Mouse (Mus musculus): Measurements from ENCODE around the gene Eif4e2. TPM values are rescaled to one million over a fixed set of nuclear protein-coding genes. Genes with fewer than 3 reads are reported as not detected.

Eif4e2 gene
- 140 and 147 TPM in 2 replicates for polyA plus RNA-seq (2015; fragmentation: Nextera tagmentation; extraction: Ambion mirVana)

DNA sequence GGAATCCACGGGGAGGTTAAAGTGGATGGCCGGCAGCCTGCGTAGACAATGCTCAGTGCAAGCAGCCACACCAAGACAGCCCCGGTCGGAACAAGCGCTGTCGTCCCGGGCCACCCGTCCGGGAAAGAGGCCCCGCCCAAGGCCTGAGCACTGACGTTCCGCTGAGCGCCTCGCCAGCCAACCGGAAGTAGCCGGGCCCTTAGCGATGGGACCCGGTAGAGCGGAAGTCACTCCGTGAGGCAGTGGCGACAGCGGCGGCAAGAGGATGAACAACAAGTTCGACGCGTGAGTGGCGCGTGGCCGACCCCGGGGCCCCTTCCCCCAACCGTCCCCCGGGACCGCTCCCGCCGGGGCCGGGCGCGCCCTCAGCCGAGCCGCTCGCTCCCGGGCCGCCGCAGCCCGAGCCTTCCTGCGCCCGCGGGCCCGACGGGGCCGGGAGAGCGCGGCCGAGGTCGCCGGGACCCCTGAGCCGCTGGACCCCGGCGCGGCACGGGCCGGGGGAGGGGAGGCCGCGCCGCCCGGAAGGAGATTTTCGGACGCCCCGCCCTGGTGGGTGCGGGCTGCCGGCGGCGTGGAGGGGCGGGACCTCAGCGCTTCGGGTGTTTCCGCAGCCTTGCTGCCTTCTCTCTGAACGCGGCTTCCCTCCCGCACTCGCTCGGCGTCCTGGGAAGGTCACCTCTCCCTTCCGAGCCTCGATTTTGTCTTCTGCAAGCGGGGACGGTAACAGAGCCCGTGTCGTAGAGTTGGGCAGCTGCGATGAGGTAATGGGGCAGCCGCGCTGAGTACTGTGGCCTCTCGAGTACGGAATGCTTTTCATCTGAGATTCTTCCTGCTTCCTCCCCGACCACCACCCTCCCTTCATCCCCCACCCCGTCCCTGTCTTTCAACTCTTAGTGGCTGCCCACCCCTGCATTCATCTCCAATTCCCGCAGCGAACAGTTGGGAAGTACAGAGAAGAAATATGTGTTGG lies at the start of gene Eif4e2:
Eif4e2 (plus strand) TSS at position 180 of the 970 bp plus-strand sequence.

DNA sequence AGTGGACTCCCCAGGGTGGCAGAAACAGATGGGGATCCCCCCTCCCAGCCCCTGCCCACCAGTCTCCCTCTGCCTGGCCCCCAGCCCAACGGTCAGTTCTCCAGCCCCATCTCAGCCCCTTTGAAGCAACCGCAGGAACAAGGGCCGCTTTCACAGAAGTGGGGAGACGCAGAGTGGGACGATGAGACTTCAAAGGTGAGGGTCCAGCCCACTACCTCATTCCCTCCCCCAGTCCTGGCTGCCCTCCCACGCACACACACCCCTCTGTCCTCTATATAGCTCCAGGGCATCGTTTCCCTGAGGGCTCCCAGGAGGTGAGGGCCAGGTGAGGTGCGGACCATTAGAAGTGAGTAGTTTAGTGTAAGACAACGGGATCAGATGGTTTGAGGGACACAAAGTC lies 30.7 kb upstream of the Eif4e2 start, which contains the start of gene Prss56:
Prss56 (plus strand) TSS at position 301 of the 400 bp plus-strand sequence.

DNA sequence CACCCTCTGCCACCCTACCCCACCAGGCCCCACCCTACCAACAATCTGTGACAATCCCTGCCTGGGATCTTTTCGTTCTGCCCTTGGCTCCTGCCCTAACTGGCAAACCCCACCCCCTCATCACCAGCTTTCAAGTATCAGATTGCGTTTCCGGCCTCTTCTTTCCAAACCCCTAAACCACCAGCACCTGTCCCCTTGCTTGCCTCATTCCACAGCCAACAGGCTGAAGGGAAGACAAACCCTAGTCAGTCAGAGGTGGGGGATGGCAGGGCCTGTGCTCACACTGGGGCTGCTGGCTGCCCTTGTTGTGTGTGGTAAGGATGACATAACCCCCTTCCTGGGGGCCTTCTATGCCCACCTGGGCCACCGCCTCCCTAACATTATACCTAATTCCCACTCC lies 23.3 kb upstream of the Eif4e2 start, which contains the start of gene Chrnd:
Chrnd (plus strand) TSS at position 179 of the 400 bp plus-strand sequence.

DNA sequence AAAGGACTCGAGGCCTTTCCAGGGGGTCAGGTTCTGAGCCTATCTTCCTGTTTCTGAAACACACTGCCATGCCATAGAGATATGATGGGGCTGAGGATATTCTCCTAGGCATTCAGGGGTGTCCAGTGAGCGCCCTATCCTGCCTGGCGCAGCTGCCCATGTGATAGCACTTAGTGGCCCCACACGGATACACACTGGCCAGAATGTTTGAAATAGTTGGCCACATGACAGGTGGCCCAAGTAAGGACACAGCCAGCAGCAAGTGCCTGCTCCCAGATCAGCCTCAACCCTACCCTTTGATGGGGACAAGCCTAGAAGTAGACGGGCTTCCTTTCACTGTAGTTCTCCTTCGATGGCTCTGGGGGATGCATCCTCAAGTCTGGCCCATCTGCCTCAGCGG lies 9.2 kb upstream of the Eif4e2 start, which contains the start of gene Chrng:
Chrng (plus strand) TSS at position 193 of the 400 bp plus-strand sequence.

DNA sequence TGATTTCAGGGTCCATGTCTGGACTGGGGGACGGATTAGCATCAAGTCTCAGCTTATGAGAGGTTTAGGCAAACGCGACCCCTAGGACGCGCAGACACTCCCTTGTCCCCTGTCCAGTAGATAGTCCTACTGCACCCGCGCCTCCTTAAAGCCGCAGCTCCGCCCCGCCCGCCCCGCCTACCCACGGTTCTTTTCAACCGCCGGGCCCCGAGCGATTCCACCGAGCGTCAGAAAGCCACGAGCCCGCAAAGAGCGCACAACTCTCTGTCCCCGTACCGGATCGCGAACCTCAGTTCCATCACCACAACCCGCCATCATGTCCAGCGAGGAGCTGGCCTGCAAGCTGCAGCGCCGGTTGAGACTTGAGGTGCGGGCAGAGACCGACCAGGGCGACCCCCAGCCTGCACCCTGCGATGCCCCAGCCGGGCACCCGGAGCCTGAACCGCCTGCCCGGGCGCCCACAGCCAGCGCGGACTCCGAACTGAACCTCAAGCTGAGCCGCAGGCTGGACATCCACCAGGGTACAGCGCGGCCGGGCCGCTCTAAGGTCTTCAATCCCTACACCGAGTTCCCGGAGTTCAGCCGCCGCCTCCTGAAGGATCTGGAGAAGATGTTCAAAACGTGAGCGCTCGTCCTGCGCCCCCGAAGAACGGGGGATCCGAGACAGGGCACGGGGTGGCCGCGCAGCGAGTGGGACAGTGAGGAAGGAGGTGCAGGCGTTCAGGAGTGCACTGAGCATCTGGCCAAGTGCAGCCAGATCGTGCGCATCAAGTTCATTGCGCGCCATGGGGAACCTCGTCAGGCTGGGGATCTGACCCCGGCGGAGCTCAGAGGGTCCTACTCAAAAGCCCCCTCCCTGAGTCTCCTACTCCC lies 50.7 kb downstream of the Eif4e2 start, which contains the start of gene Efhd1:
Efhd1 (plus strand) TSS at position 230 of the 873 bp plus-strand sequence.

Other genes starting within 250 kb of the Eif4e2 start
- gene Alppl2, start 124.0 kb upstream of the Eif4e2 start, polyA plus RNA-seq (2015; fragmentation: Nextera tagmentation; extraction: Ambion mirVana) = not detected in 2 replicates
- gene Alpi, start 112.3 kb upstream of the Eif4e2 start, polyA plus RNA-seq (2015; fragmentation: Nextera tagmentation; extraction: Ambion mirVana) = not detected in 2 replicates
- gene Akp3, start 88.9 kb upstream of the Eif4e2 start, polyA plus RNA-seq (2015; fragmentation: Nextera tagmentation; extraction: Ambion mirVana) = not detected in 2 replicates
- 0.06 and 0.18 TPM in 2 replicates for gene Ecel1, start 57.4 kb upstream of the Eif4e2 start, polyA plus RNA-seq (2015; fragmentation: Nextera tagmentation; extraction: Ambion mirVana)
- gene Prss56, start 30.6 kb upstream of the Eif4e2 start, polyA plus RNA-seq (2015; fragmentation: Nextera tagmentation; extraction: Ambion mirVana) = 0.24 and 0.26 TPM in 2 replicates
- 28.5 and 32.9 TPM in 2 replicates for gene Chrnd, start 23.3 kb upstream of the Eif4e2 start, polyA plus RNA-seq (2015; fragmentation: Nextera tagmentation; extraction: Ambion mirVana)
- gene Chrng, start 9.3 kb upstream of the Eif4e2 start, polyA plus RNA-seq (2015; fragmentation: Nextera tagmentation; extraction: Ambion mirVana) = 57.5 and 57.9 TPM in 2 replicates
- 4.6 and 5.2 TPM in 2 replicates for gene Efhd1, start 50.4 kb downstream of the Eif4e2 start, polyA plus RNA-seq (2015; fragmentation: Nextera tagmentation; extraction: Ambion mirVana)
- gene Gigyf2, start 113.1 kb downstream of the Eif4e2 start, polyA plus RNA-seq (2015; fragmentation: Nextera tagmentation; extraction: Ambion mirVana) = 21.3 and 21.9 TPM in 2 replicates
- gene Kcnj13, start 180.8 kb downstream of the Eif4e2 start, polyA plus RNA-seq (2015; fragmentation: Nextera tagmentation; extraction: Ambion mirVana) = 0.35 and 1.4 TPM in 2 replicates

All from skeletal muscle tissue, postnatal 0 days (tissue).